Mouse (Mus musculus) gastrocnemius, adult 2 months (tissue): ENCODE results near the gene Alpk3. TPM values are rescaled to one million over a fixed set of nuclear protein-coding genes. Genes with fewer than 3 reads are reported as not detected.

ENCODE experiments used
- DNase-seq: peaks from one replicate; pipeline ENCODE4 v3.0.0; 2022
- H3K27ac ChIP-seq: fragments of 200-600 bp; 2 replicates; pipeline ENCODE4 v1.8.1; 2022; ENCODE audit warnings: mild to moderate bottlenecking
- H3K4me3 ChIP-seq: fragments of 200-600 bp; 2 replicates; pipeline ENCODE4 v1.8.1; 2022; ENCODE audit warnings: mild to moderate bottlenecking, moderate library complexity
- CTCF ChIP-seq: fragments of 200-600 bp; IDR thresholded peaks from 2 replicates; pipeline ENCODE4 v1.8.1; 2022; ENCODE audit warnings: antibody characterized with exemption, mild to moderate bottlenecking, moderate library complexity
- intact Hi-C: fragments of 180-260 bp; cut with DNase I; formaldehyde crosslinking; loops from one replicate; pipeline ENCODE4 v1.15.1; 2025
- long read RNA-seq, 2 experiments: library from polyadenylated mRNA; stranded (forward); transcript quantifications; one replicate each; pipeline ENCODE4 v2.0.0; 2021
- total RNA-seq, 2 experiments: library from RNA; stranded (reverse); gene quantifications; 2 replicates each; pipeline ENCODE4 v1.2.3; 2021

Alpk3 gene
- 100 to 1,000 TPM; 238 to 380 TPM for total RNA-seq
- long read RNA-seq, experiment 1, full-length matches to known transcripts: 11 of 182 reads
- long read RNA-seq, experiment 1, partial matches to known transcripts: 136 of 182 reads
- long read RNA-seq, experiment 1, other reads (novel, unspliced or antisense): 35 of 182 reads
- long read RNA-seq, experiment 2, full-length matches to known transcripts: 7 of 183 reads
- long read RNA-seq, experiment 2, partial matches to known transcripts: 132 of 183 reads
- long read RNA-seq, experiment 2, other reads (novel, unspliced or antisense): 44 of 183 reads

DNA sequence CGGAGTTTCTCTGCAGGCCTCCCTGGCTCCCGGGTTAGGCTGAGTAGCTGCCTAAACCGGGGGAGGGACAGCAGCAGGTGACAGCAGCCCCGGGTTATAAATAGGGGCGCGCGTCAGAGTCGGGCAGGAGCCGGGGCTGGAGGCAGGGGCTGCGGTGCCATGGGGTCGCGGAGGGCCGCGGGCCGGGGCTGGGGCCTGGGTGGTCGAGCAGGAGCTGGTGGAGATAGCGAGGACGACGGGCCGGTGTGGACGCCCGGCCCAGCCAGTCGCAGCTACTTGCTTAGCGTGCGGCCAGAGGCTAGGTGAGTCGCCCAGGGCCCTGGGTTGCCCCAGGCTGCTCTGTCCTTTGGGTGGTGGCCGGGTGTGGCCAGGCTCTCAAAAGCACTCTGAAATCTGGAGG lies at the start of gene Alpk3:
TSS of gene Alpk3 (plus strand) at position 130 of the 400 bp plus-strand sequence.
- H3K4me3 ChIP-seq: peak within 1 kb of the TSS; percentile 81
- peak; percentile 91 for DNase-seq
- no peak for TF ChIP-seq CTCF

DNA sequence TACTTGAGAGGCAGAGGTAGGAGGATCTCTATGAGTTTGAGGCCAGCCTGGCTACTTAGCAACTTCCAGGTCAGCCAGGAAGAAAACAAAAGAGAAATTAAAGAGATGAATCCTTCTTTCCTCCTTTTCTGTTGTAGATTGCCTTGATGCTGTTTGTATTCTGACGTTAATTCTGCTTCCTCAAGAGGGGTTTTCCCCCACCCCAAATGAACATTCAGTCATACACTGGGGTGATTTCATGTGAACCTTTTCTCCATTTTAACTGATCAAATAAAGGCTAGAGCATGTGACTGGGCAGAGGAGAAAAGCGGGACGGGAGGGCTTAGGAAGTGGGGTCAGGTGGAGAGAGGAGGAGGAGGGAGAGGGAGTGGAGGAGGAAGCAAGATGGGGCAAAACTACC lies 49.1 kb upstream of the Alpk3 start:
- no peak overlapping the region for H3K27ac ChIP-seq
- intact Hi-C loops: no loop called here
- no peak for TF ChIP-seq CTCF
- no peak for DNase-seq
- H3K4me3 ChIP-seq: no peak overlapping the region

More for the DNA sequence above, at the start of gene Alpk3:
- intact Hi-C loops: loop anchor here (5.0 kb wide), 1 partner anchor 65 kb away; the partner anchor contains the start of gene Zfp592
- peak within 1 kb of the TSS; percentile 97 for H3K27ac ChIP-seq

GRCm38 (mm10) chr7:81011576-81011975 lies 45.8 kb upstream of the Alpk3 start:
- Histone ChIP-seq H3K4me3 (no peak overlapping the region), H3K27ac (no peak overlapping the region)
- DNase-seq: no peak
- TF ChIP-seq CTCF: no peak
- intact Hi-C loops: no loop called here

GRCm38 (mm10) chr7:81020307-81020706 lies 37.1 kb upstream of the Alpk3 start:
- DNase-seq: no peak
- H3K4me3 ChIP-seq: no peak overlapping the region
- no peak for TF ChIP-seq CTCF
- H3K27ac ChIP-seq: no peak overlapping the region
- intact Hi-C loops: no loop called here

DNA sequence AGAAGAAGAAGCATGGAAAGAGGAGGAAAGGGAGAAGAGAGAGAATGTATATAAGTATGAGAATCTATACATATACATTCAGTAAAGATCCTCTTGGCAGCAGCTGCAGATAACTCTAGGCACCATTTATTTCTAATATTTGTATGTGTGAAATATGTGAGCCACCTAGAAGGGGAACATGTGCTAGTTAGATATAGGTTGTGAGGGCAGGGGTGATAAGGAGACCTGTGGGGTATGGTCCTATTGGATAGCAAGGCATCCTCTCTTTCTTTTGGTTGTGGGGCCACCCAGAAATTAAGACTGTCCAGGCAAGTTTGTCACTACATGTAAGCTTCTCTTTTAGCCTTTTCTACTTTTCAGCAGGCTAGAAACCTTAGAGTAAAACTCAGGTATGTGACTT lies 34.7 kb upstream of the Alpk3 start:
- Histone ChIP-seq H3K27ac (no peak overlapping the region), H3K4me3 (no peak overlapping the region)
- TF ChIP-seq CTCF: no peak
- intact Hi-C loops: no loop called here
- DNase-seq: no peak

GRCm38 (mm10) chr7:81024118-81024517 lies 33.3 kb upstream of the Alpk3 start:
- peak; percentile 47 for TF ChIP-seq CTCF
- intact Hi-C loops: no loop called here
- H3K27ac ChIP-seq: no peak overlapping the region
- no peak overlapping the region for H3K4me3 ChIP-seq
- DNase-seq: no peak

DNA sequence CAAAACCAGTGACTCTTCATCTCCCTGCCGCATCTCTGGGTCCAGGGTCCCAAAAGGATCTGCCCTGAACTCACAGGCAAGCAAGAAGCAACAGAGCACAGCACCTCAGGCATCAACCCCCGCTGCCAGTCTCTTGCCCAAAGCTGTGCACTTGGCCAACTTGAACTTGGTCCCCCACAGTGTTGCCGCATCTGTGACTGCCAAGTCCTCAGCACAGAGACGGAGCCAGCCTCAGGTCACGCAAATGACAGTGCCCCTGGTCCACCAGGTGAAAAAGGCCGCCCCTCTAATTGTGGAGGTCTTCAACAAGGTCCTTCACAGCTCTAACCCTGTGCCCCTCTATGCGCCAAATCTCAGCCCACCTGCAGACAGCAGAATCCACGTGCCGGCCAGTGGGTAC lies 32.7 kb upstream of the Alpk3 start:
- intact Hi-C loops: no loop called here
- Histone ChIP-seq H3K27ac (no peak overlapping the region), H3K4me3 (no peak overlapping the region)
- no peak for DNase-seq
- no peak for TF ChIP-seq CTCF

- no peak overlapping the region for H3K27ac ChIP-seq
- intact Hi-C loops: no loop called here
- H3K4me3 ChIP-seq: no peak overlapping the region
- DNase-seq: no peak
- TF ChIP-seq CTCF: no peak
These were observed 31.6 kb upstream of the Alpk3 start for GRCm38 (mm10) chr7:81025751-81026150.

DNA sequence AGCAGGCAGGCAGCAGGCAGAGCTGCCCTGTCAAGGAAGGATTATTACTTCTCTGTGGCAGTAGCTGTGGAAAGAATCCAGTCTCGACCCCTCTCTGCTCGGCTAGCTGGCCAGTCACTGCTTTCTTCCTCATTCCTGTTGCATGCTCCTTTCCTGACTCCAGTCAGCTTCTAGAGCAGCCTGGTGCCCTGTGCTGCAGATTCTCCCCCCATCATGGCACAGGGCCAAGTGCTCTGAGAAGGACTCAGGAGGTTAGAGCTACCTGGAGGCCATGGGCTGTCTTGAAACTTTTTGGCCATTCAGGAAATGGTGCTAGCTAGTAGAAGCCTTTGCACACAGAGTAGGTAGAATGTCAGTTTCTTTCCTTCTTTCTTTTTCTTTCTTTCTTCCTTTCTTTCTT lies 17.7 kb upstream of the Alpk3 start:
- no peak for DNase-seq
- TF ChIP-seq CTCF: no peak
- Histone ChIP-seq H3K27ac (no peak overlapping the region), H3K4me3 (no peak overlapping the region)
- intact Hi-C loops: no loop called here

- Histone ChIP-seq H3K4me3 (no peak overlapping the region), H3K27ac (peak overlapping the region; percentile 28)
- no peak for TF ChIP-seq CTCF
- intact Hi-C loops: no loop called here
- DNase-seq: no peak
These were observed 14.3 kb upstream of the Alpk3 start for GRCm38 (mm10) chr7:81043023-81043620.

- no peak overlapping the region for H3K27ac ChIP-seq
- TF ChIP-seq CTCF: no peak
- no peak overlapping the region for H3K4me3 ChIP-seq
- no peak for DNase-seq
- intact Hi-C loops: no loop called here
These were observed 9.6 kb upstream of the Alpk3 start for GRCm38 (mm10) chr7:81047847-81048246.

DNA sequence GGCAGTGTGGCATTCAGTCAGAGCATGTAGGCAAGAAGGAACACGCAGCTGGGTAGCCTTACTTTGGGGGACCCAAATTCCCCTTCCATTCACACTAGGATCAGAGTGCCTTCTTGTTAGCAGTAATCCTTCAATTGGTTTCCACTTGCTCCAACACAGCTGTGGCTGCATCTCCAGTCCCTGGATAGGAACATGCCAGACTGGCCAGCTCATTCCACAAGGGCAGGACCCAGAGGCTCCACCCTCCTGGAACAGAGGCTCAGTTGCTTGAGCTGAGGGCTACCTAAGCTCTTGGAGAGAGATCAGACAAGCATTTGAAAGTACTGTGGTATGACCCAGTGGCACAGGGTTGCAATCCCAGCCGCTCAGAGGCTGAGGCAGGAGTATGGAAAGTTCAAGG lies 8.9 kb upstream of the Alpk3 start:
- H3K4me3 ChIP-seq: no peak overlapping the region
- 0 out of 2 replicates have a peak overlapping the region, but pooled peaks have one; percentile 4 for H3K27ac ChIP-seq
- intact Hi-C loops: no loop called here
- TF ChIP-seq CTCF: no peak
- peak; percentile 66 for DNase-seq

DNA sequence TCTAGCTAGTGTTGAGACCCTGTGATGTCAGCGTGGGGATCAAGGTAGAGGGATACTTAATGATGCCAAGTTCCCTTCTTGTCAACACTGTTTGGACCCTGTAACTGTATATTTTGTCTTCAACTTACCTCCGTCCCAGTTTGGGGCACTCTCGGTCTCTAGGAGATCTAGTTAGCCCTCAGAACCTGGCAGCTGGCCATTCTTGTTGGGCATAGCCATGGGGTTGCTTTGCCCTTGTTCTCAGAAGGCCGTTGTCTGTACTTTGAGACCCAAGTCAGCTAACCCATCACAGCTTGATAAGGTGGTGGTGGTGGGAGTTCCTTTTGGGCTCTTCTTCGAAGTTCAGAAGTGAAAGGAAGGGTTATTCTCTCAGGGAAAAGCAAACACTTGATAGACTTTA lies 7.4 kb upstream of the Alpk3 start:
- H3K4me3 ChIP-seq: no peak overlapping the region
- H3K27ac ChIP-seq: no peak overlapping the region
- DNase-seq: no peak
- TF ChIP-seq CTCF: no peak
- intact Hi-C loops: no loop called here
